Mouse (Mus musculus) olfactory bulb, adult 2 months (tissue): ENCODE measurements around the gene Aspscr1. TPM values are rescaled to one million over a fixed set of nuclear protein-coding genes. Genes with fewer than 3 reads are reported as not detected.

Experiments used
- H3K27ac ChIP-seq: fragments of 200-500 bp; 2 replicates; pipeline ENCODE4 v1.5.1; 2012; ENCODE audit warnings: low read depth, low read length; ENCODE audit not compliant: insufficient read depth
- H3K4me1 ChIP-seq: fragments of 200-500 bp; 2 replicates; pipeline ENCODE4 v1.6.1; 2012; ENCODE audit warnings: low read length; ENCODE audit not compliant: control insufficient read depth, insufficient read depth
- H3K4me3 ChIP-seq: fragments of 200-500 bp; 2 replicates; pipeline ENCODE4 v1.5.1; 2012; ENCODE audit warnings: mild to moderate bottlenecking, low read depth, low read length, moderate library complexity; ENCODE audit not compliant: insufficient read depth
- CTCF ChIP-seq: fragments of 200-500 bp; IDR thresholded peaks from 2 replicates; pipeline ENCODE4 v1.5.1; 2012; ENCODE audit warnings: low read depth, mild to moderate bottlenecking, low read length, moderate library complexity; ENCODE audit not compliant: insufficient read depth
- POLR2A ChIP-seq: fragments of 200-500 bp; IDR thresholded peaks from 2 replicates; pipeline ENCODE4 v1.6.1; 2012; ENCODE audit warnings: mild to moderate bottlenecking, low read depth, low read length, moderate library complexity; ENCODE audit not compliant: insufficient read depth
- WGBS: fragments of 180-500 bp; shearing (Covaris S2); methylation state at CpG from one replicate; pipeline ENCODE4 v1.1.7; 2018; 5-methylcytosine and 5-hydroxymethylcytosine counted together
- polyA plus RNA-seq: library from polyadenylated mRNA; stranded (reverse); fragments of >200 nt; gene quantifications from 2 replicates; pipeline ENCODE4 v1.2.4, GENCODE M21; 2012; ENCODE audit warnings: low replicate concordance; ENCODE audit not compliant: missing spikeins, insufficient read depth, insufficient read length

Gene Aspscr1
- polyA plus RNA-seq, 1 experiment = not detected

DNA sequence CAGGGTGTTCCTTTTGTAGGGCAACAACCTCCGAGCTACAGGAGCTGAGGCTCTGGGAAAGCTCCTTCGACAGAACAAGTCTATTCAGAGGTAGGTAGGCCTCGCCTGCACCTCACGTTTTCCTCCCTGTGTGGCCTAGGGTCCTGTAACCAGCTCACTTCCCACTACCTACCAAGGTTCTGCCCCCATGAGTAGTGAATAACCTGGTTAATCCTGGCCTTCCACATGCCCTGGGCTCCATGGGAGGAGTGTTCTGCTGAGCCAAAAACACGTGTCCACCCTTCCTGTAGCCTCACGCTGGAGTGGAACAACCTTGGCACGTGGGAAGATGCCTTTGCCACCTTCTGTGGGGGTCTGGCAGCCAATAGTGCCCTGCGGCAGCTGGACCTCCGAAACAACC, 42.4 kb downstream of the Aspscr1 start:
- Histone ChIP-seq H3K4me1 (peaks cover 23% of the 10 kb centered on the region), H3K27ac (no peak overlapping the region), H3K4me3 (no peak overlapping the region)
- TF ChIP-seq POLR2A = no peak
- TF ChIP-seq CTCF = no peak
- WGBS = 86% methylated on average over 9 of the region's 9 CpGs

DNA sequence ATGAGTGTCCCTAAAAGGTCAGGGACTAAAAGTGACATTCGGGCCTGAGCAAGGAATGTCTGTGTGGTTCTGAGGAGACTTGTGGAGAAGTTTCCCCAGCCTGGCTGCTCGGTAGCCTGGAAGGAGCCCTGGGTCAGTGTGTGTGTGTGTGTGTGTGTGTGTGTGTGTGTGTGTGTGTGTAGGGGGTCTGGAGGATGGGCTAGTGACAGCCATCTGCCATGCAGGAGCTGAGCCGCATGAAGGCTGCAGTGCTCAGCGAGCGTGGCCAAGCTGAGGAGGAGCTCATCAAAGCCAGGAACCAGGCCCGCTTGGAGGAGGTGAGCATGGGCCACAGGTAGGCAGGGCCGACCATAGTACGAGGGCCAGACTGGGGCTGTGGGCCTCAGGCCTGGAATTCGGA, 46.5 kb downstream of the Aspscr1 start:
- TF ChIP-seq CTCF = no peak
- TF ChIP-seq POLR2A = no peak
- Histone ChIP-seq H3K27ac (no peak overlapping the region), H3K4me3 (no peak overlapping the region), H3K4me1 (peaks cover 26% of the 10 kb centered on the region)
- 95% methylated on average over 9 of the region's 9 CpGs for WGBS

DNA sequence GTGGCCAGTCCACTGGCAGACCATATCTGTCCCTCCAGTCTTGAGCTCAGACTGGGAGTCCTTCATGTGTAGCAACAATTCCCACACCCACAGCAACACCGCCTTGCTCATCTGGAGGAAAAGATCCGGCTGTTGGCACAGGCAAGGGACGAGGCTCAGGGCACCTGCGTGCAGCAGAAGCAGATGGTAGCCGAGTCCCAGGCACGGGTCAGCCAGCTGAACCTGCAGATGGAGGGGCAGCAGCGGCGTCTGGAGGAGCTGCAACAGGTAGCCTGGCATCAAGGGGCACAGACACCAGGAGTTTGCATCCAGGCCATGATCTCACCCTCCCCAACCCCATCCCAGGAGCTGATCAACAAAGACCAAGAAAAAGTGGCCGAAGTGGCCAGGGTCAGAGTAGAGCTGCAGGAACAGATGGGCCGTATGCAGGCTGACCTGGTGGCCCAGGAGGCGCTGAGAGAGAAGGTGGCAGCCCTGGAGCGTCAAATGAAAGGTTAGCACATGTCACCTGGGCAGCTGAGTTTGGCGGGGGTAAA, 47.1 kb downstream of the Aspscr1 start:
- Histone ChIP-seq H3K27ac (no peak overlapping the region), H3K4me1 (peaks cover 19% of the 10 kb centered on the region), H3K4me3 (no peak overlapping the region)
- WGBS = 89% methylated on average over 13 of the region's 13 CpGs
- TF ChIP-seq POLR2A (no peak), CTCF (no peak)

GRCm38 (mm10) chr11:120720450-120720849, 47.7 kb downstream of the Aspscr1 start:
- Histone ChIP-seq H3K27ac (no peak overlapping the region), H3K4me3 (peak overlapping the region; percentile 66), H3K4me1 (peaks cover 18% of the 10 kb centered on the region)
- 9% methylated on average over 17 of the region's 17 CpGs for WGBS
- TF ChIP-seq POLR2A = no peak
- peak; percentile 66; the same call in 1 of the 2 replicates for TF ChIP-seq CTCF

DNA sequence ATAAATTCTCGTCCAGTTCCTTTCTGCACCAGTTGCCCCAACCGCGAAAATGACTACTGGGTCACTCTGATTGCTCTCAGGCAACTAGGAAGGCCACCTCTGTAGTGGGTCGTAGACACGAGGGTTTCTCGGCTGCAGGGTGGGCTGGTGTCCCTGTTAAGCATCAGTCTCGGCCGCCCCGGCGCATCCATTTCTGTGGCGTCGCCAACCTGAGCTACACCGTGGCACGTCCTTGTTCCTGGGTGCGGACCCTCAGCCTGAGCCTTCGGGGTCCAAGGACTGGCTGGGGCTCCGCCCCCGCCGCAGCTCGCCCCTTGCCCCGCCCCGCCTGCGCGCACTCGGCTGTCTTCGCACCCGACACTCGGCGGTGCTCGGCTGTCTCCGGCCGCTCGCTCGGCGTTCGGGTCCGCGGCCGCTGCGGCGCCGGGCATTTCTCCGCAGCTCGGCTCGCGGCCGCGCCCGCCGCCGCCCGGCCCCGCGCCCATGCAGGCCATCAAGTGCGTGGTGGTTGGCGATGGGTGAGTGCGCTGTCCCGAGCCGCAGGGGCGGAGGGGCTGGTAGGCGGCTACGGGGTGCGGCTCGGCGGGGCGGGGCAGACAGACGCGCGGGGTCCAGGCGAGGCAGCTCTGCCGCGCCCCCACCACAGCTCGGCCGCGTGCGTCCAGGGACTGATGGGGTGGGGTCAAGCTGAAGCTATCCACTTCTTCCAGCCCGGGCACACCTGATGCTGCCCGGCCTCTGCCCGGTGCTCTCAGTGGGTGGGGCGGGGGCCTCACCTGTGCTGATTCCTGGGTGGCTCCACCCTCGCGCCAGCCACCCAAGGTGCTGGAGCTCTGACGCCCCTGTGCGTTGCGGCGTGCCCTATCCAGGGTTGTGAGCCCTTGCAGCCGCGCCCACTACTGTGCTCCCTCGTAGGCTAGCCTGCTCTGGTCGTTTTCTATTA, 48.6 kb downstream of the Aspscr1 start, which contains the start of gene Rac3:
Gene Rac3 (plus strand): TSS at position 347 of the 943 bp plus-strand sequence.
- H3K4me1 ChIP-seq = peaks cover 21% of the 10 kb centered on the region
- WGBS = under 1% methylated on average over 90 of the region's 90 CpGs
- TF ChIP-seq POLR2A = 0 out of 2 replicates have a peak, but pooled peaks have one; percentile 23
- TF ChIP-seq CTCF = no peak
- H3K4me3 ChIP-seq = peak within 1 kb of the TSS; percentile 66
- H3K27ac ChIP-seq = no peak within 1 kb of the TSS

GRCm38 (mm10) chr11:120722067-120722630, 49.4 kb downstream of the Aspscr1 start:
- H3K27ac ChIP-seq = no peak overlapping the region

DNA sequence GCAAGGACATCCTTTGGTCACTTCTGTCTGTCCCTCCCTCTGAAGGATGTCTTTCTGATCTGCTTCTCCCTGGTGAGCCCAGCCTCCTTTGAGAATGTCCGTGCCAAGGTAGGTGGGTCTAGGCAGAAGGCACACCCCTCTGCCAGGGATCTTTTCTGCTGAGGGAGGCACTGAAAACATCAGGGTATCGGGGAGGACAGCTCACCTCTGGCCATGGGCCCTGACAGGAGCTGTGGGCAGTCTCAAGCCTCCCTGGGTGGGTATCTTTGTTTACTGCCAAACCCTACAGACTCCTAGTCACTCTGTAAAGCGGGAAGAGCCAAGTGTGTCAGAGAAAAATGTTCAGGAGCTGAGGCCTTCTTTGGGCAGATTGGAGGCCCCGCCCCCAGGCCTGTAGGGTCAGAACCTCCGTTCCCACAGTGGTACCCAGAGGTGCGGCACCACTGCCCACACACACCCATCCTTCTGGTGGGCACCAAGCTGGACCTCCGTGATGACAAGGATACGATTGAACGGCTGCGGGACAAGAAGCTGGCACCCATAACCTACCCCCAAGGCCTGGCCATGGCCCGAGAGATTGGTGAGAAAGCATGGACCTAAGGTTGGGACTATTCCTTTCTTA, 50.1 kb downstream of the Aspscr1 start:
- WGBS = 87% methylated on average over 11 of the region's 11 CpGs
- no peak for TF ChIP-seq POLR2A
- TF ChIP-seq CTCF = no peak
- no peak overlapping the region for H3K27ac ChIP-seq
- no peak overlapping the region for H3K4me3 ChIP-seq
- H3K4me1 ChIP-seq = peaks cover 29% of the 10 kb centered on the region

More at GRCm38 (mm10) chr11:120722067-120722630, 49.4 kb downstream of the Aspscr1 start:
- 20% methylated on average over 21 of the region's 21 CpGs for WGBS
- H3K4me3 ChIP-seq = peak overlapping the region; percentile 66
- peaks cover 27% of the 10 kb centered on the region for H3K4me1 ChIP-seq
- TF ChIP-seq CTCF = no peak
- no peak for TF ChIP-seq POLR2A

- TF ChIP-seq CTCF (no peak), POLR2A (no peak)
- peaks cover 29% of the 10 kb centered on the region for H3K4me1 ChIP-seq
- 91% methylated on average over 7 of the region's 7 CpGs for WGBS
Observed at GRCm38 (mm10) chr11:120723509-120723908, 50.7 kb downstream of the Aspscr1 start.

More at GRCm38 (mm10) chr11:120723509-120723908, 50.7 kb downstream of the Aspscr1 start:
- no peak overlapping the region for H3K27ac ChIP-seq
- H3K4me3 ChIP-seq = no peak overlapping the region
